Mouse (Mus musculus) E14TG2a.4 (cell line): ENCODE measurements around the gene Tec.

Experiments
- CTCF ChIP-seq: conservative IDR thresholded peaks from 2 replicates; pipeline ENCODE4 v1.5.1; 2014; ENCODE audit warnings: low read length
- NANOG ChIP-seq: IDR thresholded peaks from 2 replicates; pipeline ENCODE4 v1.6.1; 2014; ENCODE audit warnings: borderline replicate concordance, low read length, mixed read lengths
- POU5F1 ChIP-seq: IDR thresholded peaks from 2 replicates; pipeline ENCODE4 v1.6.1; 2014; ENCODE audit warnings: low read length, borderline replicate concordance

GRCm38 (mm10) chr5:72857756-72858155 lies 10.5 kb downstream of the Tec start:
- TF ChIP-seq CTCF (no peak), NANOG (no peak), POU5F1 (no peak)
